30 mouse cellular contexts compared by ENCODE assay signal in the genomic region with DNA sequence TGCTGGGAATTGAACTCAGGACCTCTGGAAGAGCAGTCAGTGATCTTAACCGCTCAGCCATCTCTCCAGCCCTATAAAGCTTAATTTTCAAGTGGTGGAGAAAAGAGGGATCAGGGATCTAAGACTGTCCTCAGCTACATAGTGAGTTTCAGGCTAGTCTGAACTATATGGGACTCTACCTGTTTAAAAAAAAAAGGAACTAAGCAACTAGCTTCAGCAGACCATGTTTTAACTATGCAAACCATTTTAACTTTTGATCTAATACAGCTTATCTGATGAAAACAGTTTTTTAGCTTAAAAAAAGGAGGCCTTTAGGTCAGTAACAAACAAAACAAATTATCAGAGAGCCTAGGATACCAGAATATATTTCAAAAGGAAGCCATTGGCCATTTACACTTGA.
"Had no signal": no experiment of that assay in that cellular context is flagged by ENCODE, and none has a peak within 500 bp of the region (broad histone marks: within the 10 kb centered on the region; RNA-seq: fewer than 3 reads in every experiment).

No protein-coding gene starts in this region.

- DNase-seq: heart, postnatal 10 days; heart, postnatal 14 days; heart, postnatal 36 days; heart, postnatal 4 days; kidney, adult 11 months; kidney, adult 18-20 months; kidney, adult 2 months; kidney, adult 8-10 months; kidney, adult 9 months; kidney, postnatal 10 days; kidney, postnatal 14 days; kidney, postnatal 25 days; kidney, postnatal 36 days; kidney, postnatal 4 days; layer of hippocampus, adult 9-11 months had no signal

- H3K36me3 ChIP-seq: heart, embryonic 12.5 days; heart, embryonic 13.5 days; heart, embryonic 15.5 days; hindbrain, embryonic 10.5 days; hindbrain, embryonic 12.5 days; hindbrain, embryonic 13.5 days; hindbrain, embryonic 15.5 days; intestine, embryonic 15.5 days; kidney, embryonic 15.5 days had no signal

- H3K4me2 ChIP-seq: heart, embryonic 11.5 days; heart, embryonic 12.5 days; heart, embryonic 13.5 days; heart, embryonic 15.5 days; hindbrain, embryonic 12.5 days; hindbrain, embryonic 13.5 days; hindbrain, embryonic 14.5 days; hindbrain, embryonic 15.5 days; intestine, embryonic 15.5 days; kidney, embryonic 15.5 days had no signal

- H3K4me3 ChIP-seq: heart, embryonic 12.5 days; heart, embryonic 13.5 days; heart, embryonic 15.5 days; hindbrain, embryonic 10.5 days; hindbrain, embryonic 12.5 days; hindbrain, embryonic 15.5 days; intestine, embryonic 15.5 days; kidney, embryonic 15.5 days; layer of hippocampus, adult 2 months; left cerebral cortex, adult 2 months had no signal

- H3K27me3 ChIP-seq: heart, embryonic 12.5 days; heart, embryonic 13.5 days; heart, embryonic 15.5 days; hindbrain, embryonic 12.5 days; hindbrain, embryonic 13.5 days; hindbrain, embryonic 15.5 days; intestine, embryonic 15.5 days; kidney, embryonic 15.5 days had no signal

- H3K27ac ChIP-seq: heart, embryonic 13.5 days; heart, embryonic 15.5 days; hindbrain, embryonic 10.5 days; hindbrain, embryonic 12.5 days; hindbrain, embryonic 13.5 days; hindbrain, embryonic 14.5 days; hindbrain, embryonic 15.5 days; hindbrain, postnatal 0 days; intestine, embryonic 15.5 days; kidney, embryonic 15.5 days; kidney, postnatal 0 days; layer of hippocampus, adult 2 months; left cerebral cortex, adult 2 months had no signal

- H3K9ac ChIP-seq: heart, embryonic 12.5 days; heart, embryonic 13.5 days; heart, embryonic 15.5 days; hindbrain, embryonic 12.5 days; hindbrain, embryonic 13.5 days; hindbrain, embryonic 14.5 days; hindbrain, embryonic 15.5 days; intestine, embryonic 15.5 days; kidney, embryonic 15.5 days had no signal

- H3K9me3 ChIP-seq: heart, embryonic 12.5 days; heart, embryonic 13.5 days; heart, embryonic 15.5 days; hindbrain, embryonic 10.5 days; hindbrain, embryonic 12.5 days; hindbrain, embryonic 13.5 days; hindbrain, embryonic 15.5 days; intestine, embryonic 15.5 days; kidney, embryonic 15.5 days had no signal
